Mouse (Mus musculus) olfactory bulb, adult 2 months (tissue): ENCODE measurements around the gene Lgr4. TPM values are rescaled to one million over a fixed set of nuclear protein-coding genes. Genes with fewer than 3 reads are reported as not detected.

Source experiments
- H3K27ac ChIP-seq: fragments of 200-500 bp; 2 replicates; pipeline ENCODE4 v1.5.1; 2012; ENCODE audit warnings: low read depth, low read length; ENCODE audit not compliant: insufficient read depth
- H3K4me1 ChIP-seq: fragments of 200-500 bp; 2 replicates; pipeline ENCODE4 v1.6.1; 2012; ENCODE audit warnings: low read length; ENCODE audit not compliant: control insufficient read depth, insufficient read depth
- H3K4me3 ChIP-seq: fragments of 200-500 bp; 2 replicates; pipeline ENCODE4 v1.5.1; 2012; ENCODE audit warnings: mild to moderate bottlenecking, low read depth, low read length, moderate library complexity; ENCODE audit not compliant: insufficient read depth
- CTCF ChIP-seq: fragments of 200-500 bp; IDR thresholded peaks from 2 replicates; pipeline ENCODE4 v1.5.1; 2012; ENCODE audit warnings: low read depth, mild to moderate bottlenecking, low read length, moderate library complexity; ENCODE audit not compliant: insufficient read depth
- POLR2A ChIP-seq: fragments of 200-500 bp; IDR thresholded peaks from 2 replicates; pipeline ENCODE4 v1.6.1; 2012; ENCODE audit warnings: mild to moderate bottlenecking, low read depth, low read length, moderate library complexity; ENCODE audit not compliant: insufficient read depth
- WGBS: fragments of 180-500 bp; shearing (Covaris S2); methylation state at CpG from one replicate; pipeline ENCODE4 v1.1.7; 2018; 5-methylcytosine and 5-hydroxymethylcytosine counted together
- polyA plus RNA-seq: library from polyadenylated mRNA; stranded (reverse); fragments of >200 nt; gene quantifications from 2 replicates; pipeline ENCODE4 v1.2.4, GENCODE M21; 2012; ENCODE audit warnings: low replicate concordance; ENCODE audit not compliant: missing spikeins, insufficient read depth, insufficient read length

Lgr4 gene
- polyA plus RNA-seq, 1 experiment: not detected

GRCm38 (mm10) chr2:109965753-109966420 lies 48.4 kb downstream of the Lgr4 start:
- 51% methylated on average over 9 of the region's 9 CpGs for WGBS
- Histone ChIP-seq H3K4me1 (peaks cover 3% of the 10 kb centered on the region), H3K4me3 (no peak overlapping the region), H3K27ac (no peak overlapping the region)
- no peak for TF ChIP-seq CTCF

DNA sequence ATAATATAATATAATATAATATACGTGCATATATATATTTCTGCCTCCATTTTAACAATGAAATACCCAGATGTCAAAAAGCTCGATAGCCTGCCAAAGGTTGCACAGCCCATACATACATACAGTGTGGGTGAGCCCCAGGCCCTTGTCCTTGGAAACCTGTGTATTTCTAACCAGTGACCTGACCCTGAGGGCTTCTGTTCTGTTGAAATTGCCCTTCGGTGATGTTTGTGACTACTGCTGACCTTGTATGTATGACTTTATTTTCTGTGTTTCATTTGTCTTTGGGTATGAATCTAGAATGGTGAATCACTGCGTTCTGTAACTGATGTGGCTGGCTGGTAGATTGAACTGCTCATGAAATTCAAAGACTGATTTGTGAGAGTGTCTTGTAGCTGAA lies 49.4 kb downstream of the Lgr4 start:
- TF ChIP-seq CTCF (no peak), POLR2A (no peak)
- Histone ChIP-seq H3K4me1 (peaks cover 5% of the 10 kb centered on the region), H3K4me3 (no peak overlapping the region), H3K27ac (no peak overlapping the region)
- WGBS: 96% methylated on average over 4 of the region's 4 CpGs

- Histone ChIP-seq H3K27ac (peak overlapping the region; percentile 85), H3K4me1 (peaks cover 5% of the 10 kb centered on the region), H3K4me3 (no peak overlapping the region)
- no peak for TF ChIP-seq CTCF
- no peak for TF ChIP-seq POLR2A
- WGBS: 83% methylated on average over 3 of the region's 3 CpGs
Measured at GRCm38 (mm10) chr2:109969381-109969780, 51.9 kb downstream of the Lgr4 start.

GRCm38 (mm10) chr2:109969926-109970532 lies 52.6 kb downstream of the Lgr4 start:
- 56% methylated on average over 10 of the region's 10 CpGs for WGBS
- peaks cover 5% of the 10 kb centered on the region for H3K4me1 ChIP-seq
- peak overlapping the region; percentile 85 for H3K27ac ChIP-seq
- TF ChIP-seq POLR2A: no peak
- TF ChIP-seq CTCF: no peak
- no peak overlapping the region for H3K4me3 ChIP-seq

GRCm38 (mm10) chr2:109970744-109971410 lies 53.4 kb downstream of the Lgr4 start:
- peak overlapping the region; percentile 60; the same call in 1 of the 2 replicates for H3K27ac ChIP-seq
- WGBS: 17% methylated on average over 8 of the region's 8 CpGs
- H3K4me3 ChIP-seq: no peak overlapping the region; the same call in 1 of the 2 replicates
- TF ChIP-seq POLR2A (no peak), CTCF (no peak)
- peaks cover 5% of the 10 kb centered on the region for H3K4me1 ChIP-seq

DNA sequence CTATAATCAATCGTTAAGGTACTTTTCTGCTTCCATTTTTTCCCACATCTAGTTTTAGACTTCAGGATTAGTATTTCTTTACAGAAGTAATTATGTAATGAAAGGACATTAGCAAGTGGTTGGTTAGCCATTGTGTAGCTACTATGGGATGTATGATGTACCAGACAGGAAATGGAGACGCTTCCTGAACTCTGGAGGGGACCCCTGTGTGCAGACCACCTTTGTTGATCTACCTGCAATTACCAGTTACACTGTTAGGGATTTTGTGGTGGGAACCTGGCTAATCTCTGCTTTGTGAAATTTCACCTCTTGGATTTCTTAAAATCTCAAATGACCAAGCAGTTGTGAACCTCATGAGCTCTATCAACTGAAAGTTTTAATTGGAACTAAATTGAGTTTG lies 54.9 kb downstream of the Lgr4 start:
- 75% methylated on average over 2 of the region's 2 CpGs for WGBS

GRCm38 (mm10) chr2:109972922-109973321 lies 55.5 kb downstream of the Lgr4 start:
- TF ChIP-seq CTCF (no peak), POLR2A (no peak)
- 67% methylated on average over 7 of the region's 7 CpGs for WGBS
- Histone ChIP-seq H3K4me3 (no peak overlapping the region), H3K27ac (no peak overlapping the region), H3K4me1 (peaks cover 7% of the 10 kb centered on the region)

More for the DNA sequence above, 54.9 kb downstream of the Lgr4 start:
- peaks cover 6% of the 10 kb centered on the region for H3K4me1 ChIP-seq
- no peak overlapping the region for H3K4me3 ChIP-seq
- H3K27ac ChIP-seq: no peak overlapping the region
- no peak for TF ChIP-seq CTCF
- no peak for TF ChIP-seq POLR2A

GRCm38 (mm10) chr2:109974807-109975206 lies 57.4 kb downstream of the Lgr4 start:
- no peak overlapping the region for H3K4me3 ChIP-seq
- no peak for TF ChIP-seq POLR2A
- TF ChIP-seq CTCF: no peak
- H3K4me1 ChIP-seq: peaks cover 5% of the 10 kb centered on the region
- WGBS: 95% methylated on average over 7 of the region's 7 CpGs
- H3K27ac ChIP-seq: no peak overlapping the region

DNA sequence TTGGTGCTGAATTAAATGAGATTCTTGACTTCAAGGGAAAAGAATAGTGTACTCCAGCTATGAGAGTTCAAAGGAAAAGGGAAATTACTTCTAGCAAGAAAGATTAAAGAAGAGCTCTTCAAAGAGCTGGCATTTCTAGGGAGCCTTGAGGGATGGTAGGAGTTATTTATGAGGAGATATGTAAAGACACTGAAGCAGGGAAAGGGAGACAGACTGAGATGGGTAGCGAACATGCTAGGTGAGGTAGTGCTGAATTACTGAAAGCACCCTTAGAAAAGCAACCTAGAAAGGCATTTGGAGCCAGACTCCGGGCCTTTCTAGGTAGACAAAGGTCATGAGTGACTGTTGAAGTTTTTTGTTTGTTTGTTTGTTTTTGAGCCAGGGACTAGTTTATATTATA lies 58.7 kb downstream of the Lgr4 start:
- Histone ChIP-seq H3K4me3 (no peak overlapping the region), H3K27ac (no peak overlapping the region), H3K4me1 (0 out of 2 replicates have a peak, but pooled peaks cover 2% of the 10 kb centered on the region)
- WGBS: 97% methylated on average over 2 of the region's 2 CpGs
- TF ChIP-seq POLR2A (no peak), CTCF (no peak)
